Mouse (Mus musculus) C2C12 (cell line): ENCODE results near the gene Treh. TPM values are rescaled to one million over a fixed set of nuclear protein-coding genes. Genes with fewer than 3 reads are reported as not detected.

Experiments
- H3K27me3 ChIP-seq: one replicate; pipeline ENCODE4 v1.6.1; 2011; ENCODE audit not compliant: control insufficient read depth, insufficient read depth, insufficient read length
- H3K36me3 ChIP-seq: one replicate; pipeline ENCODE4 v1.6.1; 2011; ENCODE audit not compliant: control insufficient read depth, insufficient read depth
- H3K4me3 ChIP-seq: one replicate; pipeline ENCODE4 v1.5.1; 2011; ENCODE audit warnings: mild to moderate bottlenecking, control low read depth; ENCODE audit not compliant: poor library complexity, insufficient read depth, severe bottlenecking
- H3K79me2 ChIP-seq: one replicate; pipeline ENCODE4 v1.6.1; 2011; ENCODE audit not compliant: control insufficient read depth, insufficient read depth
- H3K79me3 ChIP-seq: one replicate; pipeline ENCODE4 v1.6.1; 2011; ENCODE audit warnings: low read depth, control low read depth
- H3ac ChIP-seq: one replicate; pipeline ENCODE3; 2011; ENCODE audit warnings: low read depth; ENCODE audit not compliant: control insufficient read depth, insufficient read length
- CEBPB ChIP-seq: IDR thresholded peaks from one replicate; pipeline ENCODE4 v1.6.1; 2011; ENCODE audit warnings: low read depth, mild to moderate bottlenecking, control low read depth, moderate library complexity
- CTCF ChIP-seq: IDR thresholded peaks from one replicate; pipeline ENCODE4 v1.5.1; 2011; ENCODE audit not compliant: control insufficient read depth, insufficient read depth, insufficient read length
- FOSL1 ChIP-seq: IDR thresholded peaks from one replicate; pipeline ENCODE4 v1.8.0; 2011; ENCODE audit warnings: mild to moderate bottlenecking, low read length; ENCODE audit not compliant: poor library complexity, insufficient read depth, severe bottlenecking
- MAX ChIP-seq: IDR thresholded peaks from one replicate; pipeline ENCODE4 v1.6.1; 2011; ENCODE audit warnings: mild to moderate bottlenecking, control low read depth
- MYOD1 ChIP-seq: IDR thresholded peaks from one replicate; pipeline ENCODE4 v1.6.1; 2011; ENCODE audit warnings: low read depth; ENCODE audit not compliant: control insufficient read depth, insufficient read length
- MYOG ChIP-seq: IDR thresholded peaks from one replicate; pipeline ENCODE4 v1.6.1; 2011; ENCODE audit not compliant: control insufficient read depth, insufficient read length; ENCODE audit errors: extremely low read depth
- USF1 ChIP-seq: IDR thresholded peaks from one replicate; pipeline ENCODE4 v1.6.1; 2011; ENCODE audit warnings: low read depth, mild to moderate bottlenecking, control low read depth, moderate library complexity
- polyA plus RNA-seq: library from polyadenylated mRNA; unstranded; fragments of >200 nt; fragmentation: generic; extraction: Trizol; gene quantifications from one replicate; pipeline ENCODE4 v1.2.1, GENCODE M21; 2012; ENCODE audit warnings: missing spikeins

Treh gene
- polyA plus RNA-seq, 1 experiment: not detected

GRCm38 (mm10) chr9:44691671-44692520 lies 18.9 kb downstream of the Treh start:
- no peak overlapping the region for H3ac ChIP-seq
- H3K79me3 ChIP-seq: no peaks in the 10 kb centered on the region
- H3K27me3 ChIP-seq: no peaks in the 10 kb centered on the region
- H3K79me2 ChIP-seq: no peaks in the 10 kb centered on the region
- peaks cover 62% of the 10 kb centered on the region for H3K36me3 ChIP-seq
- no peak overlapping the region for H3K4me3 ChIP-seq
- TF ChIP-seq MAX (no peak), MYOD1 (no peak), MYOG (no peak), CEBPB (no peak), CTCF (no peak), USF1 (no peak), FOSL1 (no peak)

- H3K27me3 ChIP-seq: no peaks in the 10 kb centered on the region
- no peak for TF ChIP-seq USF1
- no peak overlapping the region for H3ac ChIP-seq
- no peaks in the 10 kb centered on the region for H3K79me2 ChIP-seq
- H3K79me3 ChIP-seq: no peaks in the 10 kb centered on the region
- no peak overlapping the region for H3K4me3 ChIP-seq
- peaks cover 69% of the 10 kb centered on the region for H3K36me3 ChIP-seq
Observed at GRCm38 (mm10) chr9:44693071-44693470, 20.0 kb downstream of the Treh start.

GRCm38 (mm10) chr9:44697866-44698265 lies 24.8 kb downstream of the Treh start:
- H3ac ChIP-seq: no peak overlapping the region
- no peak overlapping the region for H3K4me3 ChIP-seq
- H3K27me3 ChIP-seq: no peaks in the 10 kb centered on the region
- H3K79me2 ChIP-seq: no peaks in the 10 kb centered on the region
- TF ChIP-seq CTCF (no peak), MYOG (no peak), CEBPB (no peak), MYOD1 (no peak), FOSL1 (no peak), USF1 (no peak), MAX (no peak)
- H3K79me3 ChIP-seq: no peaks in the 10 kb centered on the region
- peaks cover 68% of the 10 kb centered on the region for H3K36me3 ChIP-seq

GRCm38 (mm10) chr9:44699196-44699595 lies 26.2 kb downstream of the Treh start:
- Histone ChIP-seq H3K79me2 (no peaks in the 10 kb centered on the region), H3ac (no peak overlapping the region), H3K4me3 (no peak overlapping the region), H3K79me3 (no peaks in the 10 kb centered on the region), H3K27me3 (no peaks in the 10 kb centered on the region), H3K36me3 (peaks cover 62% of the 10 kb centered on the region)
- no peak for TF ChIP-seq CTCF
- no peak for TF ChIP-seq MYOG
- TF ChIP-seq MYOD1: no peak
- TF ChIP-seq USF1: no peak
- no peak for TF ChIP-seq CEBPB
- no peak for TF ChIP-seq FOSL1
- no peak for TF ChIP-seq MAX

GRCm38 (mm10) chr9:44699730-44700129 lies 26.7 kb downstream of the Treh start:
- TF ChIP-seq FOSL1 (no peak), CTCF (no peak), CEBPB (no peak), USF1 (no peak), MYOG (no peak), MAX (no peak), MYOD1 (no peak)
- H3K27me3 ChIP-seq: no peaks in the 10 kb centered on the region
- H3K79me2 ChIP-seq: no peaks in the 10 kb centered on the region
- no peaks in the 10 kb centered on the region for H3K79me3 ChIP-seq
- H3ac ChIP-seq: no peak overlapping the region
- H3K4me3 ChIP-seq: no peak overlapping the region
- peaks cover 67% of the 10 kb centered on the region for H3K36me3 ChIP-seq

- Histone ChIP-seq H3K79me3 (no peaks in the 10 kb centered on the region), H3K27me3 (no peaks in the 10 kb centered on the region), H3ac (no peak overlapping the region), H3K4me3 (no peak overlapping the region), H3K36me3 (peaks cover 67% of the 10 kb centered on the region), H3K79me2 (no peaks in the 10 kb centered on the region)
- TF ChIP-seq CEBPB (no peak), USF1 (no peak), MYOD1 (no peak), MAX (no peak), FOSL1 (no peak), CTCF (no peak), MYOG (no peak)
Observed at GRCm38 (mm10) chr9:44707749-44708428, 34.9 kb downstream of the Treh start.
